Mouse (Mus musculus) stomach, embryonic 15.5 days (tissue): ENCODE measurements around the gene D1Pas1. TPM values are rescaled to one million over a fixed set of nuclear protein-coding genes. Genes with fewer than 3 reads are reported as not detected.

Source experiments
- ATAC-seq: fragments of 200-750 bp; cut with Nextera tagmentation; 2 replicates; pipeline ENCODE4 v1.8.0; 2017; ENCODE audit warnings: low read depth, moderate number of reproducible peaks, moderate TSS enrichment; ENCODE audit not compliant: insufficient read depth, low FRiP score
- H3K27ac ChIP-seq: fragments of 300-500 bp; sonication (generic); 2 replicates; pipeline ENCODE4 v1.5.1; 2015; ENCODE audit warnings: mild to moderate bottlenecking, inconsistent platforms
- H3K27me3 ChIP-seq: fragments of 300-500 bp; sonication (generic); replicated peaks from 2 replicates; pipeline ENCODE4 v1.6.1; 2015; ENCODE audit warnings: inconsistent platforms
- H3K36me3 ChIP-seq: fragments of 300-500 bp; sonication (generic); 2 replicates; pipeline ENCODE4 v1.6.1; 2015; ENCODE audit warnings: inconsistent platforms
- H3K4me1 ChIP-seq: fragments of 300-500 bp; sonication (generic); 2 replicates; pipeline ENCODE4 v1.6.1; 2015; ENCODE audit warnings: inconsistent platforms
- H3K4me2 ChIP-seq: fragments of 300-500 bp; sonication (generic); 2 replicates; pipeline ENCODE4 v1.6.1; 2015; ENCODE audit warnings: mild to moderate bottlenecking, inconsistent platforms
- H3K4me3 ChIP-seq: fragments of 300-500 bp; sonication (generic); replicated peaks from 2 replicates; pipeline ENCODE4 v1.5.1; 2015; ENCODE audit warnings: inconsistent platforms
- H3K9ac ChIP-seq: fragments of 300-500 bp; sonication (generic); 2 replicates; pipeline ENCODE4 v1.6.1; 2015; ENCODE audit warnings: inconsistent platforms
- H3K9me3 ChIP-seq: fragments of 300-500 bp; sonication (generic); 2 replicates; pipeline ENCODE4 v1.6.1; 2016; ENCODE audit warnings: inconsistent platforms
- WGBS: fragments of 180-500 bp; shearing (Covaris S2); methylation state at CpG from one replicate; pipeline ENCODE4 v1.1.7; 2015; 5-methylcytosine and 5-hydroxymethylcytosine counted together
- polyA plus RNA-seq: library from polyadenylated mRNA; unstranded; fragments of >200 nt; fragmentation: Nextera tagmentation; extraction: Ambion mirVana; gene quantifications from 2 replicates; pipeline ENCODE4 v1.2.1, GENCODE M21; 2015

The D1Pas1 gene
- polyA plus RNA-seq, 1 experiment from 2014 or later: 0.06 TPM

DNA sequence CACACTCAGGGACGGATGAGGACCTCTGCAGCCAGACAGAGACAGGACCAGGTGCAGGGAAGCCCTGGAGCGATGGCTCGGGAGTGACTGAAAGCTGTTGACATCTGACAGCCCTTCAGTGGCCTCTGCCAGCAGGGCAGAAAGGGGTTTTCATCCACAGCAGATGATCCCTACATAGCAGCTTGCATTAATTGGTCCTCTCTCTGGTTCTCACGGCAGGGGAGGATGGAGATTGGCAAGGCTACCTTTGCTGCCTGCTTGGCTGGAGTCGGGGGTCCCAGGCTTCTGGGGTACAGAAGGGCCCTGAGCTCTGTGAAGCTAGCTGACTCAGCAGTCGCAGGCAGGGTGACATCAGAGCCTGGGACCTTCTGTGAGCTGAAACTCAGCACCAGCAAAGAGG is 24.3 kb downstream of the D1Pas1 start:
- H3K9ac ChIP-seq: no peak overlapping the region
- no peaks in the 10 kb centered on the region for H3K36me3 ChIP-seq
- no peaks in the 10 kb centered on the region for H3K9me3 ChIP-seq
- no peak overlapping the region for H3K27ac ChIP-seq
- no peaks in the 10 kb centered on the region for H3K27me3 ChIP-seq
- ATAC-seq: no peak
- H3K4me1 ChIP-seq: no peaks in the 10 kb centered on the region
- H3K4me3 ChIP-seq: no peak overlapping the region
- H3K4me2 ChIP-seq: no peak overlapping the region
- whole genome bisulfite sequencing: 73% methylated on average over 6 of the region's 6 CpGs

DNA sequence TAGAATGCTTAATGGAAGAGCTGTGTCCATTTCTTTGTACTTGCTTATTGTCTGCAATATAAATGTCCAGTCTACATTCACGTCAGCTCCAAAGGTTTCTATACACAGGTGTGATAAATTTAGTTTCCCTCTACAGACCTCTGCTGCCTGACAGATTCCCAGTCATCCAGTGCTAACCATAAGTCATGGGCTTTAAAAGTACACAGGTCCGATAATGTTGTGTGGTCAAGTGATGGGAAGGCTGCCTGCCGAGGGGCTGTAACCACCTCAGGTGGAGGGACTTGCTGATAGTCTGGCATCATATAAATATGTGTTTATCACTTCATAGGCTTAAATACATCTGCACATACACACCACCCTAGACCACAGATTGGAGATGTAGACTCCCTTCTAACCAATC is 24.9 kb downstream of the D1Pas1 start:
- no peaks in the 10 kb centered on the region for H3K4me1 ChIP-seq
- 87% methylated on average over 3 of the region's 3 CpGs for WGBS
- no peak overlapping the region for H3K27ac ChIP-seq
- ATAC-seq: no peak
- H3K4me3 ChIP-seq: no peak overlapping the region
- H3K9me3 ChIP-seq: no peaks in the 10 kb centered on the region
- no peak overlapping the region for H3K9ac ChIP-seq
- H3K4me2 ChIP-seq: no peak overlapping the region
- no peaks in the 10 kb centered on the region for H3K27me3 ChIP-seq
- H3K36me3 ChIP-seq: no peaks in the 10 kb centered on the region

DNA sequence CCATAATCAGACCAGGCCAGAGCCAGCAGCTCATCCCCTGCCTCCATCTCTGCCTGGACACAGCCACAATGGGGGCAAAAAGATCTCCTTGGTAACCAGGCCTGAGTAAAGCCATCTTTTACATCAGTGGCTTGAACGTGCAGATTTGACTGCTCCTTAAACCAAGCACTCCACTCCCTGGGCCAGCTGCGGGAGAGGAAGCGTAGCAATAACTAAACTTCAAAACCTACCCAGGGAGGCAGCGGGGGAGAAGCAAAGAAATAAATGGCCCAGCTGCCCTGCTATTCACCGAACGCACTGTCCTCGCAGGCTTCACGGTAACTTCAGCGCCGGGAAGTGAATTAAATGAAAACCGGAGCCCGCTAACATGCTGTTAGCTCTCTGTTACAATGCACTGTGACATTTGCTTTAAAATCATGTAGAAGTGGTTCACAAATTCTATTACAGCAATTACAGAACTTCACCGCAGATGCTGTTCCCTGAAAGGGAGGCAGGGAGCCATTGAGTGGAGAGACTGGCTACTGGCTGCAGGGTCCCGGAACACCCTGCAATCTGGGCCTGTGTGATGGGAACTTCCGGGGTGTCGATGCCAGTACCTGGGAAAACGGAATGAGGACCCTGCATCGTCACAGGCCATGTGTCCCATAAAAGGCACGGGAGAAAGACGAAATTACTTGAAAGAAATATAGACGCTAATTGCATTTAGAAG is 30.5 kb downstream of the D1Pas1 start:
- 83% methylated on average over 21 of the region's 21 CpGs for WGBS
- Histone ChIP-seq H3K36me3 (no peaks in the 10 kb centered on the region), H3K27me3 (no peaks in the 10 kb centered on the region), H3K27ac (no peak overlapping the region), H3K9me3 (no peaks in the 10 kb centered on the region), H3K4me1 (no peaks in the 10 kb centered on the region), H3K4me3 (no peak overlapping the region), H3K9ac (no peak overlapping the region), H3K4me2 (no peak overlapping the region)
- no peak for ATAC-seq

DNA sequence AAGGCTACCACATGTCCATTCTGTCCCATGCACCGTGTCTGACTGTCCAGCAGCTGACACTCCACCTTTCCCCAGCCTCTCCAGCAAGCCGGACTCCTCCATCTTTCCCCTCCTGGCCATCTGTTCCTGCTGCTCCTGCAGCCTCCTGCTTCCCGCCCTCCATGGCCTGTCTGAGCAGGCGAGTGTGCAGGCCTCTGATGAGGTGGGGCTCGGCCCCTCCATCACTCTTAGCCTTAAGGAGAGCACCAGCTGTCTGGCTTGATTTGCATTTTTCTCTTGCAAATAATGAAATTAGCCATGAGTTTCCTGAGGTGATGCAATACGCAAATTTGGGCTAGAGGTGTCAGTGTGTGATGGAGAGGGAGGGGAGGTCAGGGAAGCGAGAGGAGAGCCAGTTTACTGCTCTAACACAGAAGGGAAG is 36.2 kb downstream of the D1Pas1 start:
- H3K27me3 ChIP-seq: no peaks in the 10 kb centered on the region
- H3K9ac ChIP-seq: no peak overlapping the region
- WGBS: 58% methylated on average over 7 of the region's 7 CpGs
- no peaks in the 10 kb centered on the region for H3K9me3 ChIP-seq
- no peaks in the 10 kb centered on the region for H3K4me1 ChIP-seq
- H3K27ac ChIP-seq: no peak overlapping the region
- ATAC-seq: no peak
- no peaks in the 10 kb centered on the region for H3K36me3 ChIP-seq
- no peak overlapping the region for H3K4me3 ChIP-seq
- H3K4me2 ChIP-seq: no peak overlapping the region

DNA sequence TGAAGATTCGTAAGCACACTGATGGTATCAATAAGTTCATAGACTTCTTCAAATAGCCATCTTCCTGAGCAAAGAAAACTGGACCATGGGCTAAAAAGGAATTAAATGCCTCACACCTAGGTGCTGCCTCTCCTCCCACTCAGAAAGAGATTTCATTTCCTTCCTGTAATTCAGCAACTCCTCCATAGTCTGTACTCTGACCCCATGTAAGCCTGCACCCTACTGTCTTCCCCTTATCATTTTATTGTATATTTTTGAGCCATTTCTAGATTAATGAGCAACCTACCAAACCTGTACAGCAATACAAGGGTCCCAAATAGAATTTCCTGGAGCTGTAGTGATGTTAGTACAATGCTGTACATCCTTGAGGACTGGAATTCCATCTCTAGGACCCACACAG is 37.1 kb downstream of the D1Pas1 start:
- no peaks in the 10 kb centered on the region for H3K4me1 ChIP-seq
- no peaks in the 10 kb centered on the region for H3K36me3 ChIP-seq
- H3K9ac ChIP-seq: no peak overlapping the region
- no peaks in the 10 kb centered on the region for H3K27me3 ChIP-seq
- H3K9me3 ChIP-seq: no peaks in the 10 kb centered on the region
- H3K4me2 ChIP-seq: no peak overlapping the region
- no peak overlapping the region for H3K4me3 ChIP-seq
- 94% methylated on average over 1 of the region's 1 CpGs for WGBS
- ATAC-seq: no peak
- H3K27ac ChIP-seq: no peak overlapping the region

DNA sequence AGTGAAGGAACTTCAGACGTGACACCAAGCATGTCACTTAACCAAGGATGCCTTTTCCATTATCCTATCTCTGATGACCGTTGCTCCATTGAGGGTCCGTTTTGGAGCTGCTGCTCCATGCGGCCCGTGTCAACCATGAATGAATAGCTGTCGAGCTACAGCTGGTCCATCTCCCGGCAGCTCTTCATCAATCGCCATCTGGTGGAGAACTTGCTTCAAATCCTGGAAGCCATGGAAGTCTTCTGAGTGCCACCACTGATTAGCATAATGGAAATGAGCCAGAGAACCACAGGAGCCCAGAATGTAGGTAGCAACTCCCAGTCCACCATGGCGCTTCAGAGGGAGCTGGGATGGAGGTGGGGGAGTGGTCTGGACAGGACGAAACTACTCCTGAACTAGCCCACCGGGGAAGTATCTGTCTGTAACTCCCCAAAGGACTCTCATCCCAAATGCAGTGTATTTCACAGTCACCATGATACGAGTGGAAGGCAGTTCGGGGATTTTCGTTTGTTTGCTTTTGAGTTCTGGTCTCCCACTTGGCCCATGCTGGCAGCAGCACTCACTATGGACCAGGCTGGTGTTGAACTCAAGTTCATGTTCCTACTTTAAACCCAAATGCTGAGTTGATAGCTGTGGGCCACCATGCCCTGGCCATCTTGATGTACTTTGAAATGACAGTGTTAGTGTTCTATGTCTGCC is 39.2 kb downstream of the D1Pas1 start:
- no peaks in the 10 kb centered on the region for H3K4me1 ChIP-seq
- H3K9me3 ChIP-seq: no peaks in the 10 kb centered on the region
- H3K4me3 ChIP-seq: no peak overlapping the region
- H3K4me2 ChIP-seq: no peak overlapping the region
- no peak overlapping the region for H3K27ac ChIP-seq
- ATAC-seq: no peak
- H3K27me3 ChIP-seq: no peaks in the 10 kb centered on the region
- H3K36me3 ChIP-seq: no peaks in the 10 kb centered on the region
- H3K9ac ChIP-seq: no peak overlapping the region
- WGBS: 85% methylated on average over 14 of the region's 14 CpGs

DNA sequence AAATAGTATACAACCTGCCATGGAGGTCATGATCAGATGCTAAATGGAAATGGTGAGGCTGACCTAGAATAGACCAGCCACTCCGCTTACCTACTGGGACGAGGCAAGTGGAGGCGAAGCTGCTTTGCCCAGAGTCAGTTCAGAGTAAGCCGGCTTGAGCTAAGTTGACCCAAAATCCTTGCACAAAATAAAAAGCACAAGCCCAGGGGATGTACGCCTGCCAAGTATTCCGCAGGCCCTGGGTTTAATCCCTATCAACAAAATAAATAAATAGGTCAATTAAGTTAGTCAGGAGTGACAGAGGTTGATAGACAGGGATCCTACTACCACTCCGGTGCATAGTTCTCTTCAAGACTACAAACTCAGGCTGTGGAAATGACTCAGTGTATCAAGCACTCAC is 41.0 kb downstream of the D1Pas1 start:
- Histone ChIP-seq H3K9me3 (no peaks in the 10 kb centered on the region), H3K27me3 (no peaks in the 10 kb centered on the region), H3K4me2 (no peak overlapping the region), H3K4me1 (no peaks in the 10 kb centered on the region), H3K27ac (no peak overlapping the region), H3K36me3 (no peaks in the 10 kb centered on the region), H3K9ac (no peak overlapping the region), H3K4me3 (no peak overlapping the region)
- no peak for ATAC-seq
- 83% methylated on average over 7 of the region's 7 CpGs for WGBS

DNA sequence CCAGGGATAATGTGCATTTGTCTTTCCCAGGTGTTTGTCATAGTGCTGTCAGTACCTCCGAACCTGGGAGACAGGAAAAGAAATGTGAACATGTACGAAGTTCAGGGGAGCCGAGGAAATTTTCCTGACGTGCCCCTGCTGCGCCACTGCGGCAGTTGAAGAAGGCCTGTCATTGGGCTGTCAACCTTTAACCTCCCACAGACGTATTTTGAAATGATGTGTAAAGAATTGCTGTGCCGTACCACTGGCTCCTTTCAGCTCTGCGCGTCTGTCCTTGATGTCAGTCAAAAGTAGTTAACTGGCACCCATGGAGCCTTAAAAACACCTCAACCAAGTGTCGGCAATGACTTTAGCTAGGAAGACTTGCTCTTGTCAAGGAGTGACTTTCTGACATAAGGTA is 42.9 kb downstream of the D1Pas1 start:
- H3K4me1 ChIP-seq: no peaks in the 10 kb centered on the region
- H3K9ac ChIP-seq: no peak overlapping the region
- H3K27ac ChIP-seq: no peak overlapping the region
- H3K27me3 ChIP-seq: no peaks in the 10 kb centered on the region
- no peaks in the 10 kb centered on the region for H3K36me3 ChIP-seq
- H3K9me3 ChIP-seq: no peaks in the 10 kb centered on the region
- WGBS: 71% methylated on average over 11 of the region's 11 CpGs
- no peak overlapping the region for H3K4me3 ChIP-seq
- no peak overlapping the region for H3K4me2 ChIP-seq
- ATAC-seq: no peak

DNA sequence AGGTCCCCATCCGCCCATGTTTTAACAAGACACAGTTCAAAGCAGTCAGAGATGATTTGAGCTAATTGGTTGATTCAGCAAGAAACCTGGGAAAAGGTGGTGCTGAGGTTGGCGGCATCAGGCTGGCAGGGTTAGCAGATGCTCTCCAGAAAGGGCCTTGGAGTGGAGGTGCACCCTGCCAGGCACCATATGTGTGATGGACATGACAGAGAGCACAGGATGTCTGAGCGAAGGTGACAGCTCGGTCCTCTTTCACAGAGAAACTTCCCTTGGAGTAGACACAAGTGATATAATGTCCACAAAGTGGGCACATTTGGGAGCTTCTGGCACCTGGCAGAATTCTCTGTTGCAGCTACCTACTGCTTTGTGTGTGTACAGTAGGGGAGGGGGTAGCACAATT is 44.4 kb downstream of the D1Pas1 start:
- H3K9me3 ChIP-seq: no peaks in the 10 kb centered on the region
- 84% methylated on average over 4 of the region's 4 CpGs for WGBS
- no peaks in the 10 kb centered on the region for H3K36me3 ChIP-seq
- H3K4me3 ChIP-seq: no peak overlapping the region
- H3K4me2 ChIP-seq: no peak overlapping the region
- no peak overlapping the region for H3K9ac ChIP-seq
- no peak for ATAC-seq
- no peaks in the 10 kb centered on the region for H3K27me3 ChIP-seq
- H3K27ac ChIP-seq: no peak overlapping the region
- no peaks in the 10 kb centered on the region for H3K4me1 ChIP-seq

DNA sequence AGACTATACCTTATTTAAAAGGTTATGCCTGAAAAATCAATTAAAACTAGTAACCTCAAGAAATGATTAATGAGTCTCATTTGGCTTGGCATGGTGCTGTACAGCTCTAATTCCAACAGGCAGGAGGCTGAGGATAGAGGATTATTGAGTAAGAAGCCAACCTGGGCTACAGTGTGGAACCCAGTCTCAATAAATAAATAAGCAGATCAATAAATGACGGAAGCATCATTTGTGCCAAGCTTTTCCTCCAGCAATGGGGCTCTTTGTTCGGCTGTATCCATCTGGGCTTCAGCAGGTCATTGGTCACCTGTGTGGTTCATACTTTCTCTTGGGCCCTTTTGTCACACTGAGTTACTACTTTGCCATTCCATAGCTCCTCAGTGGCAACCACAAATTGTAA is 46.9 kb downstream of the D1Pas1 start:
- H3K4me3 ChIP-seq: no peak overlapping the region
- no peaks in the 10 kb centered on the region for H3K36me3 ChIP-seq
- no peak overlapping the region for H3K27ac ChIP-seq
- no peak for ATAC-seq
- H3K9me3 ChIP-seq: no peaks in the 10 kb centered on the region
- H3K4me2 ChIP-seq: no peak overlapping the region
- 74% methylated on average over 2 of the region's 2 CpGs for WGBS
- no peaks in the 10 kb centered on the region for H3K4me1 ChIP-seq
- H3K9ac ChIP-seq: no peak overlapping the region
- H3K27me3 ChIP-seq: no peaks in the 10 kb centered on the region

DNA sequence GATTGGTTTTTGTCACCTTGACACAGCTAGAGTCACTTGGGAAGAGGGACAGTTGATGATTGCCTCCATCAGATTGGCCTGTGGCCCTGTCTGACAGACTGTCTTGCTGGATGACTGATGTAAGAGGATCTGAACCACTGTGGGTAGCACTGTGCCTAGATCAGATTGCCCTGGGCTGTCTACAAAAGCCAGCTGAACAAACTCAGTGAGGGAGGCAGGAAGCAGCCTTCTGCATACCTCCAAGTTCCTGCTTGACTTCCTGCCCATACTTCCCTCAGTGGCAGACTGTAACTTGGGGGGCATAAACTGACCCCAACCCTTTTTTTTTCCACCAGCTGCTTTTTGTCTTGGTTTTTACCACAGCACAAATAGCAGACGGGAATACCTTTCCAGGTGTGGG is 48.5 kb downstream of the D1Pas1 start:
- Histone ChIP-seq H3K27ac (no peak overlapping the region), H3K4me2 (no peak overlapping the region), H3K4me1 (no peaks in the 10 kb centered on the region), H3K4me3 (no peak overlapping the region), H3K27me3 (no peaks in the 10 kb centered on the region), H3K36me3 (no peaks in the 10 kb centered on the region), H3K9me3 (no peaks in the 10 kb centered on the region), H3K9ac (no peak overlapping the region)
- 65% methylated on average over 1 of the region's 1 CpGs for WGBS
- ATAC-seq: no peak

DNA sequence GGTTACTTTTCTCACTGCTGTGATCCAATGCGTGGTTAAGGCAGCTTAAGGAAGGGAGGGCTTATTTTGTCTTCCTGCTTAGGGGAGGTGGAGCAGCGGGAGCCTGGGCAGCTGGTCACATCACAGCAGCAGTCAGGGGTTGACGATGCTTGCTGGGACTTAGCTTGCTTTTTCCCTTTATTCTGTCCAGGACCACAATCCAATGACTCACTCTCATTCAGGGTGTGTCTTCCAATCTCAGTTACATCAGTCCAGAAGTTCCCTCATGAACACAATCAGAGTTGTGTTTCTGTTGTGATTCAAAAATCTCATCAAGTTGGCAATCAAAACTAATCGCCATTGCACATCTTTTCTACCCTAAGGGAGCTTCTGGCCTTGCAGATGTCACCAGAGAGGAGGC is 48.9 kb downstream of the D1Pas1 start:
- Histone ChIP-seq H3K4me1 (no peaks in the 10 kb centered on the region), H3K9ac (no peak overlapping the region), H3K9me3 (no peaks in the 10 kb centered on the region), H3K4me3 (no peak overlapping the region), H3K27ac (no peak overlapping the region), H3K4me2 (no peak overlapping the region), H3K27me3 (no peaks in the 10 kb centered on the region), H3K36me3 (no peaks in the 10 kb centered on the region)
- no peak for ATAC-seq
- WGBS: 47% methylated on average over 4 of the region's 4 CpGs
